Mouse (Mus musculus) testis, adult 2 months (tissue): ENCODE results near the gene Usp48. TPM values are rescaled to one million over a fixed set of nuclear protein-coding genes. Genes with fewer than 3 reads are reported as not detected.
A peak's percentile ranks its signal among the peaks of the same experiment; 100 is the strongest.

Experiments used
- H3K27ac ChIP-seq: fragments of 200-500 bp; 2 replicates; pipeline ENCODE4 v1.5.1; 2012; ENCODE audit warnings: low read depth, low read length; ENCODE audit not compliant: control insufficient read depth, insufficient read depth
- H3K27me3 ChIP-seq: fragments of 200-500 bp; 2 replicates; pipeline ENCODE4 v1.6.1; 2012; ENCODE audit warnings: mild to moderate bottlenecking, low read length, moderate library complexity; ENCODE audit not compliant: control insufficient read depth, insufficient read depth
- H3K36me3 ChIP-seq: fragments of 200-500 bp; 2 replicates; pipeline ENCODE4 v1.6.1; 2012; ENCODE audit warnings: mild to moderate bottlenecking, low read length; ENCODE audit not compliant: control insufficient read depth, insufficient read depth
- H3K4me1 ChIP-seq: fragments of 200-500 bp; 2 replicates; pipeline ENCODE4 v1.6.1; 2012; ENCODE audit warnings: low read length; ENCODE audit not compliant: control insufficient read depth, insufficient read depth
- H3K4me3 ChIP-seq: fragments of 200-500 bp; 2 replicates; pipeline ENCODE4 v1.5.1; 2012; ENCODE audit warnings: low read depth, mild to moderate bottlenecking, low read length, moderate library complexity, mixed read lengths; ENCODE audit not compliant: control insufficient read depth
- CTCF ChIP-seq: fragments of 200-500 bp; IDR thresholded peaks from 2 replicates; pipeline ENCODE4 v1.5.1; 2012; ENCODE audit warnings: low read depth, mild to moderate bottlenecking, inconsistent platforms, low read length, moderate library complexity; ENCODE audit not compliant: control insufficient read depth, insufficient read depth, insufficient replicate concordance
- POLR2A ChIP-seq: fragments of 200-500 bp; IDR thresholded peaks from 2 replicates; pipeline ENCODE4 v1.6.1; 2012; ENCODE audit warnings: low read depth, mild to moderate bottlenecking, inconsistent platforms, low read length, moderate library complexity; ENCODE audit not compliant: control insufficient read depth
- polyA plus RNA-seq: library from polyadenylated mRNA; depleted of rRNA; stranded (reverse); fragments of >200 nt; gene quantifications from 2 replicates; pipeline ENCODE4 v1.2.3, GENCODE M21; 2012

Usp48 gene
- polyA plus RNA-seq, 1 experiment = 39.6 TPM

DNA sequence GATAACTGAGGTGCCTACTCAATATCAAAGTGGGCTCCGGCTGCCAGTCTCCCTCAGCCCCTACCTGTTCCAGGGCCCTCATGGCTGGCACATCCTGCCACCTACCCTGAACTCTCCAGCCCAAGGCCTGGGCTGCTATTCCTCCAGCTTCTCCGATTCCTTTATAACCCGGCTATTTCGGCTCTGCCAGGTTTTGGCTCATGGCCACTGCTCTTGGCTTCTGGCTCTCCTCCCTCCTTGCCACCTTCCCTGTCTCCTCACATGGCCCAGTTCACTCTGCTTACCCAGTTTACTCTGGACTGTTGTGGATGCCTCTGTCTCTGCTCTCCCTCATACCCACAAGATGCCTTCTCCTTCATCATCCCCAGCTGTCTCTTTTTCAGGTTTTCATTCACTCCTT is 2.6 kb upstream of the Usp48 start:
- Histone ChIP-seq H3K27me3 (no peaks in the 10 kb centered on the region), H3K4me1 (peaks cover 3% of the 10 kb centered on the region), H3K4me3 (no peak overlapping the region), H3K36me3 (no peaks in the 10 kb centered on the region), H3K27ac (no peak overlapping the region)
- TF ChIP-seq CTCF (no peak), POLR2A (no peak)

DNA sequence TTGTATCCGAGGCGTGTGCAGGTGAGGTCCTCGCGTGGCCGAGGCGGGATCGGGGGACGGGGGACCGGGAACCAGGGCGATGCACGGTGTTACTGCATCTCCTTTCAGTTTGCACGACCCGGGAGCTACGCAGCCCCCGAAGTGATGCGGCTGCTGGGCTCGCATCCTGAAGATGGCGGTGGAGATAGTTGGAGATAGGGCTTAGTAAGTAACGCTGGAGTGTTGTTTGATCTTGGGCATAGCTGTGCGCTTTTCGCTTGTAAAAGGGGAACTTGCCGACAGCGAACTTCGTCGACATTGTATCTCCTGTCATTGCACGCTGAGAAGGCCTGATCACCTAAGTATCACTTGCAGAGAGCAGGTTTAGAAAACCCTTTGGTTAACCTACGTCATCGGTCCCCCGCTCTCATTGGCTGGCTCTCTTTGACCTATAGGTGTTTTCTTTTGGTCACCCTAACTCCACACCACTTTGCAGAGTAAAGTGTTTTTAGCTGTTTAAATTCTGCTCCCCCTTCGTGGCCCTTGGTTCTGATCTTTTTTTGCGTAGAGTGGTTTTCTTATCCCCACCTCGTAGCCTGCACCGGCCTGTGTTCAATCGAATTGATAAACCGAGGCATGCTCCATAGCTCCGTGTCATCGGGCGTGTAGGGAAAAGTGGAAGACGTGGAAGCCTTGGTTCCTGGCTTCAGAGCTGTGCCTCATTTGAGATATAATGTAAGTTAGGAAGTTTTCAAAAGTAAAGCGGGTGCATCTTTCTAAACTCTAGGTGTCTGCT is 1.1 kb downstream of the Usp48 start:
- H3K4me1 ChIP-seq = peaks cover 3% of the 10 kb centered on the region
- no peaks in the 10 kb centered on the region for H3K36me3 ChIP-seq
- no peaks in the 10 kb centered on the region for H3K27me3 ChIP-seq
- TF ChIP-seq CTCF (no peak), POLR2A (no peak)
- peak overlapping the region; percentile 93 for H3K4me3 ChIP-seq
- peak overlapping the region; percentile 82 for H3K27ac ChIP-seq

DNA sequence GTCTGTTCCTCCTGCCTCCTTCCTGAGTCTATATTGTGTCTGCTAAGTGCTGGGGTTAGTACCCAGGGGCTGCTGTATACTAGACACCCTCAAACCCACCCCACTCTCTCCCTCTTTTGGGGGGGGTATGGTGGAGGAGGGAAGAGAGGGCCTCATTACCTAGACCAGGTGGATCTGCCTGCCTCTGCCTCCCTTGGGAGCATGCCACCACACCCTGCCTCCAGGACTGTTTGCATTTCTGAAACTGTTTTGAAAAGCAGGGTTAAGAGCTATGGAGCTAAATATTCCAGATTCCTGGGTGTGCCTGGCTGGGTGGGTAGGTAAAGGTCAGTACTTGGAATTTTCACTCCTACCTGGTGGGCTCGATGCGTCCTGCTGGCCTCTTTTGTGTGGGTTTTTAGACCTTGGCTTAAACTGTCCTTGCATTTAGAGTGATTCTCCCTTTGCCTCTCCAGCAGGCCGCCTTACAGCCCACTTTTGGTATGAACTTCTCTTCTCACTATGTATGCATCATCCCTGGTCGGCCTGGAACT is 3.6 kb downstream of the Usp48 start:
- Histone ChIP-seq H3K27ac (peak overlapping the region; percentile 39; the same call in 1 of the 2 replicates), H3K36me3 (no peaks in the 10 kb centered on the region), H3K27me3 (no peaks in the 10 kb centered on the region), H3K4me3 (no peak overlapping the region), H3K4me1 (peaks cover 6% of the 10 kb centered on the region)
- TF ChIP-seq CTCF (no peak), POLR2A (no peak)

DNA sequence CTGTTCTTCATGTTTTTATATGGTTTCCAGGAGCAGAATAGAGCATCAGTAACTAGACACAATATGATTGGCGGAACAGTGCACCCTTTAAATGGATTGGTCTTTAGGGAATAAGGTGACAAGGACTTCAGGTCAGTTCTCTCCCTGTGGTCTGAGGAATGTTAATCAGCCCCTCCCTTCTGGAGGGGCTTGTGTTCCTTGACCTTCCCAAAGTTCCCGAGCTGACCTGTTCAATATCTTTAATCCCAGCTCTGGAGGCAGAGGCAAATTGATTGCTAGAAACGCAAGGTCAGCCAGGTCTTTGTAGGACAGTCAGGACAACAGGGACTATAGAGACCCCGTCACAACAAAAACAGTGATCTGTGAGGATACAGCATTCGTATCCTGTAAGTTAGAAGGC is 5.0 kb downstream of the Usp48 start:
- H3K4me1 ChIP-seq = peaks cover 6% of the 10 kb centered on the region
- H3K4me3 ChIP-seq = no peak overlapping the region

DNA sequence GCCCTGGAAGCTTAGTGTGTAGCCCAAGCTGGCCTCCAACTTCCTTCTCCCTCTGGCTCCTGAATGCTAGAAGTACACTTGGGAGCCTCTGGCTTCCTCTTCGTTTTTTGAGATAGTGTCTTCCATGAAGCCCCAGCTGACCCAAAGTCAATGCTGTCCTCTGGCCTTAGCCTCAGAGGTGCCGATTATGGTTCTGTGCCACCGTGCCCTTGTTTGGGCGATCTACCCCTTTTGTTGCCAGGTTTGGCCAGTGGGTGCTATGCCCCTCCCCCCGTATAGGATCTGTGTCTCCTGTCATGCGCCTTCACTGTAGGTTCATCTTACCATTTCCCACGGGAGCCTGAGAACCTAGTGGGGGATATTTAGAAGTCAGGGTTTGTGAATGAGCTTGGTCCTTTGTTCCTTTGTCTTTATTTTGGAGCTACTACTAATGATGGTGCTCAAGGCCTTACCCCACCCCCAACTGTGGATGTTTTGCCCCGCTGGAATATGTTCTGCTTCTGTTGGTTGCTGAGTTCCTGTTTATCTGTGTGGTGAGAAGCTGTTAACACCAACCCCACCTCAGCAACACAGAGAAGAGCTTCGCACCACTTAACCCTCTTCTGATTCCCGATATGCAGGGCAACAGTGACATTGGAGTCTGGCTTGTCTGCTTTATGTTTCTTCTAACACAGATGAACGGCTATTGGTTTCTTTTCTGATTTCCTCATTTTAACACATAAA is 10.1 kb downstream of the Usp48 start:
- H3K27me3 ChIP-seq = no peaks in the 10 kb centered on the region
- H3K27ac ChIP-seq = no peak overlapping the region
- no peaks in the 10 kb centered on the region; the same call in 1 of the 2 replicates for H3K36me3 ChIP-seq
- no peak overlapping the region for H3K4me3 ChIP-seq
- TF ChIP-seq POLR2A (no peak), CTCF (no peak)
- H3K4me1 ChIP-seq = peaks cover 2% of the 10 kb centered on the region; the same call in 1 of the 2 replicates

More for the DNA sequence above, 5.0 kb downstream of the Usp48 start:
- Histone ChIP-seq H3K27me3 (no peaks in the 10 kb centered on the region), H3K36me3 (no peaks in the 10 kb centered on the region), H3K27ac (no peak overlapping the region; the same call in 1 of the 2 replicates)
- TF ChIP-seq CTCF (no peak), POLR2A (no peak)

DNA sequence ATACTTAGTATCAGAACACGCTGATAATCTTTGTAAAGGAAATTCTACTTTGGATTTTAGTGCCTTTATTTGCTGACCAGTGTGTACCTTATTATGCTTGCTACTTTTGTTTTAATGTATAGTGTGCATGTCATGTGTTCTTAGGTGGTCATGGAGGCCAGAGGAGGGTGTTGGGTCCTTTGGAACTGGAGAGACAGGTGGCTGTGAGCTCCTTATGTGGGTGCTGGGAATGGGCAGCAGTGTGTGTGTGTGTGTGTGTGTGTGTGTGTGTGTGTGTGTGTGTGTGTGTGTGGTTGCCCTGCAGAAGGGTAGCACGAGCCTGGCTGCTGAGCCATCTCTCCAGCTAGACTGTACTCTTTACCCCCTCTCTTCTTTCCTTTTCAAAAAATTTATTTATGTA is 13.5 kb downstream of the Usp48 start:
- peaks cover 3% of the 10 kb centered on the region for H3K36me3 ChIP-seq
- no peak for TF ChIP-seq CTCF
- H3K4me3 ChIP-seq = no peak overlapping the region
- no peak overlapping the region for H3K27ac ChIP-seq
- H3K4me1 ChIP-seq = no peaks in the 10 kb centered on the region
- no peaks in the 10 kb centered on the region for H3K27me3 ChIP-seq

DNA sequence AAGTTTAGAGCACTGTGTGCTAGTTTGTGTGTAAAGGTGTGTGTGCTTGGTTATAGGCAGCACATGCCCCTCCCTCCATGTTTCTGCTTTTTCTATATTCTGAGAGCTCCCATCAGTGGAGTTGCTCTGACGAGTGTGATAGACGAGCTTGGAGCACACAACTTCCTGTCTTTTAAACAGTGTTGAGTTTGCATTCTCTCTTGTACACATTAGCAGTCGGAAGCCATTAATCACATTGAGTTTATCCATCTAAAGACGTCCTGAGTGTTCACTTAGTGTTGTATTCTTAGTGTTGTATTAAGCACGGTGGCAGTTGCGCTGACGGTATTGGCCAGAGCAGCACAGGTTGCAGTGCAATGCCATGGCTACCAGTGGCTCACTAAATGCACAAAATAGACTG is 15.7 kb downstream of the Usp48 start:
- Histone ChIP-seq H3K4me1 (no peaks in the 10 kb centered on the region), H3K27me3 (no peaks in the 10 kb centered on the region), H3K4me3 (no peak overlapping the region), H3K36me3 (peaks cover 8% of the 10 kb centered on the region), H3K27ac (no peak overlapping the region)
- TF ChIP-seq CTCF = no peak
- no peak for TF ChIP-seq POLR2A
